Mouse (Mus musculus): ENCODE measurements at regions not wholly inside any gene's neighbourhood (a gene's known extent, or its start where the extent isn't known, plus 50 kb on each side); places are given as distances from the start of the nearest gene placed in this dataset.
A peak's percentile ranks its signal among the peaks of the same experiment; 100 is the strongest.

GRCm38 (mm10) chr6:20739095-20739494 lies 476.2 kb upstream of the Kcnd2 start:
- Histone ChIP-seq H3K4me1 (ENCODE audit: control insufficient read depth, insufficient read depth, low read length) (peaks cover 6% of the 10 kb centered on the region; the same call in 1 of the 2 replicates), H3K27me3 (ENCODE audit: control insufficient read depth, insufficient read depth, low read length) (no peaks in the 10 kb centered on the region), H3K27ac (ENCODE audit: insufficient read depth, low read length) (no peak overlapping the region), H3K4me3 (replicated peaks; ENCODE audit: insufficient read depth, low read depth, low read length) (no peak overlapping the region)
- DNase-seq = peak; percentile 24 to 57
- no peak for TF ChIP-seq POLR2A (IDR thresholded peaks at IDR 0.05; ENCODE audit: borderline replicate concordance, insufficient read depth, low read length)
- TF ChIP-seq CTCF (IDR thresholded peaks at IDR 0.05; ENCODE audit: borderline replicate concordance, insufficient read depth, low read depth, low read length) = no peak

GRCm38 (mm10) chr6:20740406-20740805 lies 474.9 kb upstream of the Kcnd2 start:
- H3K27ac ChIP-seq (ENCODE audit: insufficient read depth, low read length) = no peak overlapping the region

GRCm38 (mm10) chr6:20741240-20741639 lies 474.1 kb upstream of the Kcnd2 start:
- peaks cover 6% of the 10 kb centered on the region; the same call in 1 of the 2 replicates for H3K4me1 ChIP-seq (ENCODE audit: control insufficient read depth, insufficient read depth, low read length)
- no peak overlapping the region for H3K27ac ChIP-seq (ENCODE audit: insufficient read depth, low read length)
- WGBS = 84% methylated on average over 1 of the region's 1 CpGs
- H3K27me3 ChIP-seq (ENCODE audit: control insufficient read depth, insufficient read depth, low read length) = no peaks in the 10 kb centered on the region
- no peak for TF ChIP-seq CTCF (IDR thresholded peaks at IDR 0.05; ENCODE audit: borderline replicate concordance, insufficient read depth, low read depth, low read length)
- no peak for TF ChIP-seq POLR2A (IDR thresholded peaks at IDR 0.05; ENCODE audit: borderline replicate concordance, insufficient read depth, low read length)
- DNase-seq = no peak
- H3K4me3 ChIP-seq (replicated peaks; ENCODE audit: insufficient read depth, low read depth, low read length) = no peak overlapping the region

More at GRCm38 (mm10) chr6:20740406-20740805, 474.9 kb upstream of the Kcnd2 start:
- peaks cover 6% of the 10 kb centered on the region; the same call in 1 of the 2 replicates for H3K4me1 ChIP-seq (ENCODE audit: control insufficient read depth, insufficient read depth, low read length)
- peak; percentile 53 to 67 for DNase-seq
- H3K27me3 ChIP-seq (ENCODE audit: control insufficient read depth, insufficient read depth, low read length) = no peaks in the 10 kb centered on the region
- TF ChIP-seq CTCF (IDR thresholded peaks at IDR 0.05; ENCODE audit: borderline replicate concordance, insufficient read depth, low read depth, low read length) (no peak), POLR2A (IDR thresholded peaks at IDR 0.05; ENCODE audit: borderline replicate concordance, insufficient read depth, low read length) (no peak)
- WGBS = 13% methylated on average over 1 of the region's 1 CpGs
- H3K4me3 ChIP-seq (replicated peaks; ENCODE audit: insufficient read depth, low read depth, low read length) = no peak overlapping the region

GRCm38 (mm10) chr6:20757240-20757639 lies 458.1 kb upstream of the Kcnd2 start:
- no peaks in the 10 kb centered on the region for H3K27me3 ChIP-seq (ENCODE audit: control insufficient read depth, insufficient read depth, low read length)
- no peak overlapping the region for H3K4me3 ChIP-seq (replicated peaks; ENCODE audit: insufficient read depth, low read depth, low read length)
- no peaks in the 10 kb centered on the region; the same call in 1 of the 2 replicates for H3K4me1 ChIP-seq (ENCODE audit: control insufficient read depth, insufficient read depth, low read length)
- H3K27ac ChIP-seq (ENCODE audit: insufficient read depth, low read length) = peak overlapping the region; percentile 53; the same call in 1 of the 2 replicates
- DNase-seq = peak; percentile 72 to 94
- TF ChIP-seq CTCF (IDR thresholded peaks at IDR 0.05; ENCODE audit: borderline replicate concordance, insufficient read depth, low read depth, low read length) = no peak
- no peak for TF ChIP-seq POLR2A (IDR thresholded peaks at IDR 0.05; ENCODE audit: borderline replicate concordance, insufficient read depth, low read length)

GRCm38 (mm10) chr6:20761300-20761699 lies 454.0 kb upstream of the Kcnd2 start:
- Histone ChIP-seq H3K27me3 (ENCODE audit: control insufficient read depth, insufficient read depth, low read length) (no peaks in the 10 kb centered on the region), H3K27ac (ENCODE audit: insufficient read depth, low read length) (no peak overlapping the region), H3K4me3 (replicated peaks; ENCODE audit: insufficient read depth, low read depth, low read length) (no peak overlapping the region), H3K4me1 (ENCODE audit: control insufficient read depth, insufficient read depth, low read length) (no peaks in the 10 kb centered on the region; the same call in 1 of the 2 replicates)
- no peak for TF ChIP-seq CTCF (IDR thresholded peaks at IDR 0.05; ENCODE audit: borderline replicate concordance, insufficient read depth, low read depth, low read length)
- no peak for TF ChIP-seq POLR2A (IDR thresholded peaks at IDR 0.05; ENCODE audit: borderline replicate concordance, insufficient read depth, low read length)
- 88% methylated on average over 1 of the region's 1 CpGs for WGBS
- no peak for DNase-seq

- no peaks in the 10 kb centered on the region for H3K4me1 ChIP-seq (ENCODE audit: control insufficient read depth, insufficient read depth, low read length)
- DNase-seq = no peak
- no peak overlapping the region for H3K27ac ChIP-seq (ENCODE audit: insufficient read depth, low read length)
- TF ChIP-seq POLR2A (IDR thresholded peaks at IDR 0.05; ENCODE audit: borderline replicate concordance, insufficient read depth, low read length) = no peak
- TF ChIP-seq CTCF (IDR thresholded peaks at IDR 0.05; ENCODE audit: borderline replicate concordance, insufficient read depth, low read depth, low read length) = no peak
- WGBS = 71% methylated on average over 1 of the region's 1 CpGs
- no peaks in the 10 kb centered on the region for H3K27me3 ChIP-seq (ENCODE audit: control insufficient read depth, insufficient read depth, low read length)
- H3K4me3 ChIP-seq (replicated peaks; ENCODE audit: insufficient read depth, low read depth, low read length) = no peak overlapping the region
These were observed 439.4 kb upstream of the Kcnd2 start for GRCm38 (mm10) chr6:20775872-20776271.

Data from cerebellum, adult 2 months (tissue).